Mouse (Mus musculus): ENCODE results near the gene Mcrip2.

Gene Mcrip2

GRCm38 (mm10) chr17:25817662-25818061 is 50.9 kb downstream of the Mcrip2 start:
- no peak for DNase-seq (ENCODE audit: low spot score)
